Mouse (Mus musculus): ENCODE data around the gene Ubap1.

Ubap1 gene

DNA sequence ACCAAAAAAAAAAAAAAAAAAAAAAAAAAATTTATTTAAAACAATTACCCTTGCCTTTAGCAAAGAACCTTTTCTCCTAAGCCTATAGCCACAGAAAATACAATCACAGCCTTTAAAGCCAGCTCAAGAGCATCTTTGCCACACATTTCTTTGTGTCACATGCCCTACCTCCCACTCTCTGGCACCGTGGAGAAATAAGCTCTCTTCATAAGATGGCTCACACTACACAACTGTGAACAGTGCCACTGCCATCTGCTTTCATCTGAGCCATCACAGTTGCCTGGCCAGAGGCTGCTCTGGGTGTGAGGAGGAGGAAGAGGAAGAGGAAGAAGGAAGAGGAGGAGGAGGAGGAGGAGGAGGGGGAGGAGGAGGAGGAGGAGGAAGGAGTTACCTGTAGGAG is 60.5 kb downstream of the Ubap1 start:
- DNase-seq (ENCODE audit: low read depth, low spot score), result no peak

DNA sequence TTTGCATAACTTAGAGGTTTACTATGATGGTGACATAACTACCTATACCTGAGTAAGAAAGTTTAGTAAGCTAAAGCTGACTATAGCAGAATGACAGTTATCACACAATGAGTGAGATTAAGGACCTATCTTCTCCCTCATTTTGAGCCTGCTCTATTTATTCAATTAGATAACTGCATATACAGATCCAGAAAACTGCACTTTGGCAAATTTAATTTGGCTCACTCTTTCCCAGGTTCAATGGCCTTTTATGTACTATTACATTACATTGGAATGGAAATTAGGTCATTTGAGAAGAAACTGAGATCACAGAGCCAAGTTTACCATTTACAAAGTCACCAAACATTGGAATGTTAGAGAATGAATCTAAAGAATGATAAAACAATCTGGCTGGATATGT is 68.2 kb downstream of the Ubap1 start:
- DNase-seq (ENCODE audit: low read depth, low spot score), result no peak

DNA sequence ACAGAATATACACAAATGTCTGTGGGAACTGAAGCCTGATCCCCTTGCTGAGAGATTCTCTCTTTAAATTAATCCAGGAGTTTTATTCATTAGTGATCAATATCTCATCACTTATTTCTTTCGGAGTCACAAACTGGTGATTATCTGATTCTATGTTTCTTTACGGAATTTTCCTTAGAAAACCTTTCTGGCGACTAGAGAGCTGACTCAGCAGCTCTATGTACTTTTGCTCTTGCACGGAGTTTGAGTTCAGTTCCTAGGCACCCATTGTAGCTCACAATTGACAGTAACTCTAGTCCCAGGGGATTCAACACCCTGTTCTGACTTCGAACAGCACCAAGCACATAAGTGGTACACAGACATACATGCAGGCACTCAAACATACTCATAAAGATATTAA is 90.1 kb downstream of the Ubap1 start:
- no peak for DNase-seq (ENCODE audit: low read depth, low spot score)
